Mouse (Mus musculus) limb, embryonic 14.5 days (tissue): Measurements from ENCODE around the gene Kazn. TPM values are rescaled to one million over a fixed set of nuclear protein-coding genes. Genes with fewer than 3 reads are reported as not detected.
A peak's percentile ranks its signal among the peaks of the same experiment; 100 is the strongest.

Experiments used
- ATAC-seq: fragments of 200-750 bp; cut with Nextera tagmentation; 2 replicates; pipeline ENCODE4 v1.8.0; 2017; ENCODE audit warnings: low read depth, moderate number of reproducible peaks, moderate TSS enrichment; ENCODE audit not compliant: low FRiP score
- DNase-seq: peaks from one replicate; pipeline ENCODE4 v3.0.0-alpha.2; 2015; ENCODE audit warnings: low spot score
- H3K27ac ChIP-seq: fragments of 300-500 bp; sonication (generic); replicated peaks from 2 replicates; pipeline ENCODE4 v1.5.1; 2014; ENCODE audit warnings: low read depth, mild to moderate bottlenecking, low read length, moderate library complexity, mixed read lengths
- H3K27me3 ChIP-seq: fragments of 300-500 bp; sonication (generic); 2 replicates; pipeline ENCODE4 v1.6.1; 2014; ENCODE audit warnings: low read length, mixed read lengths; ENCODE audit not compliant: control insufficient read depth, insufficient read depth
- H3K36me3 ChIP-seq: fragments of 300-500 bp; sonication (generic); 2 replicates; pipeline ENCODE4 v1.6.1; 2014; ENCODE audit warnings: mild to moderate bottlenecking, low read length, moderate library complexity, mixed read lengths; ENCODE audit not compliant: control insufficient read depth, insufficient read depth
- H3K4me1 ChIP-seq: fragments of 300-500 bp; sonication (generic); 2 replicates; pipeline ENCODE4 v1.6.1; 2014; ENCODE audit warnings: antibody characterized with exemption, low read length, mixed read lengths; ENCODE audit not compliant: control insufficient read depth, insufficient read depth
- H3K4me2 ChIP-seq: fragments of 300-500 bp; sonication (generic); replicated peaks from 2 replicates; pipeline ENCODE4 v1.6.1; 2014; ENCODE audit warnings: low read depth, mild to moderate bottlenecking, low read length, moderate library complexity; ENCODE audit not compliant: severe bottlenecking
- H3K4me3 ChIP-seq: fragments of 300-500 bp; sonication (generic); replicated peaks from 2 replicates; pipeline ENCODE4 v1.5.1; 2014; ENCODE audit warnings: low read length
- H3K9ac ChIP-seq: fragments of 300-500 bp; sonication (generic); 2 replicates; pipeline ENCODE4 v1.6.1; 2014; ENCODE audit warnings: mild to moderate bottlenecking, low read depth, low read length, moderate library complexity; ENCODE audit not compliant: severe bottlenecking
- H3K9me3 ChIP-seq: fragments of 300-500 bp; sonication (generic); 2 replicates; pipeline ENCODE4 v1.6.1; 2016; ENCODE audit warnings: low read length; ENCODE audit not compliant: control insufficient read depth
- POLR2A ChIP-seq: fragments of 200-500 bp; IDR thresholded peaks from 2 replicates; pipeline ENCODE4 v1.8.0; 2012; ENCODE audit warnings: inconsistent platforms, mild to moderate bottlenecking, moderate library complexity, borderline replicate concordance; ENCODE audit not compliant: insufficient read depth, insufficient read length; ENCODE audit errors: extremely low read depth
- WGBS: fragments of 180-500 bp; shearing (Covaris S2); extraction: QIAGEN DNeasy Blood & Tissue Kit; methylation state at CpG from one replicate; pipeline ENCODE4 v1.1.7; 2014; 5-methylcytosine and 5-hydroxymethylcytosine counted together
- polyA plus RNA-seq, 2 experiments: library from polyadenylated mRNA; depleted of rRNA in 1 of 2; stranded (reverse) in 1 of 2; unstranded in 1 of 2; fragments of >200 nt; fragmentation: Nextera tagmentation in 1 of 2; extraction: Ambion mirVana in 1 of 2; gene quantifications; 2 replicates each; pipeline versions ENCODE4 v1.2.1 to v1.2.3; 2012 to 2014

Gene Kazn
- polyA plus RNA-seq, 2 experiments, result 12.7 to 31.3 TPM

- H3K4me2 ChIP-seq, result peak overlapping the region; percentile 93
- DNase-seq (no peak), ATAC-seq (no peak)
- no peak for TF ChIP-seq POLR2A
- no peak overlapping the region for H3K27ac ChIP-seq
- H3K27me3 ChIP-seq, result no peaks in the 10 kb centered on the region
- peak overlapping the region; percentile 75 for H3K4me3 ChIP-seq
- no peaks in the 10 kb centered on the region for H3K9me3 ChIP-seq
- WGBS, result 8% methylated on average over 20 of the region's 20 CpGs
- peaks cover 32% of the 10 kb centered on the region for H3K4me1 ChIP-seq
- no peaks in the 10 kb centered on the region for H3K36me3 ChIP-seq
- H3K9ac ChIP-seq, result peak overlapping the region; percentile 70
Observed at GRCm38 (mm10) chr4:142084936-142085563, 154.2 kb downstream of the Kazn start.

- ATAC-seq (peak; percentile 80), DNase-seq (peak; percentile 56)
- Histone ChIP-seq H3K9me3 (no peaks in the 10 kb centered on the region), H3K27ac (peak within 1 kb of the TSS; percentile 65; the same call in 1 of the 2 replicates), H3K27me3 (no peaks in the 10 kb centered on the region), H3K36me3 (no peaks in the 10 kb centered on the region), H3K4me1 (peaks cover 34% of the 10 kb centered on the region), H3K4me3 (peak within 1 kb of the TSS; percentile 75), H3K4me2 (peak within 1 kb of the TSS; percentile 93), H3K9ac (peak within 1 kb of the TSS; percentile 70)
- WGBS, result under 1% methylated on average over 35 of the region's 52 CpGs
- peak; percentile 73; the same call in 1 of the 2 replicates for TF ChIP-seq POLR2A
Observed at GRCm38 (mm10) chr4:142084131-142084899, 154.9 kb downstream of the Kazn start, which contains the start of gene Tmem51. Gene Tmem51 (minus strand): TSS chr4:142084304.

- Histone ChIP-seq H3K27ac (0 out of 2 replicates have a peak overlapping the region, but pooled peaks have one; percentile 65), H3K9me3 (no peaks in the 10 kb centered on the region), H3K36me3 (no peaks in the 10 kb centered on the region), H3K4me2 (peak overlapping the region; percentile 93), H3K9ac (peak overlapping the region; percentile 70), H3K4me3 (peak overlapping the region; percentile 75), H3K27me3 (no peaks in the 10 kb centered on the region), H3K4me1 (peaks cover 34% of the 10 kb centered on the region)
- ATAC-seq, result peak; percentile 73; the same call in 1 of the 2 replicates
- WGBS, result under 1% methylated on average over 17 of the region's 29 CpGs
- TF ChIP-seq POLR2A, result no peak
- peak; percentile 49 for DNase-seq
Observed at GRCm38 (mm10) chr4:142083762-142084130, 155.5 kb downstream of the Kazn start.

GRCm38 (mm10) chr4:142083193-142083592 is 156.0 kb downstream of the Kazn start:
- Histone ChIP-seq H3K4me1 (peaks cover 35% of the 10 kb centered on the region), H3K9ac (0 out of 2 replicates have a peak overlapping the region, but pooled peaks have one; percentile 70), H3K9me3 (no peaks in the 10 kb centered on the region)

GRCm38 (mm10) chr4:142082703-142083102 is 156.5 kb downstream of the Kazn start:
- Histone ChIP-seq H3K9me3 (no peaks in the 10 kb centered on the region), H3K27ac (no peak overlapping the region), H3K4me3 (no peak overlapping the region), H3K9ac (no peak overlapping the region), H3K36me3 (no peaks in the 10 kb centered on the region), H3K4me2 (peak overlapping the region; percentile 93; the same call in 1 of the 2 replicates), H3K4me1 (peaks cover 40% of the 10 kb centered on the region), H3K27me3 (no peaks in the 10 kb centered on the region)
- ATAC-seq (no peak), DNase-seq (no peak)
- no peak for TF ChIP-seq POLR2A
- 82% methylated on average over 4 of the region's 4 CpGs for WGBS

More at GRCm38 (mm10) chr4:142083193-142083592, 156.0 kb downstream of the Kazn start:
- no peak overlapping the region for H3K27ac ChIP-seq
- TF ChIP-seq POLR2A, result no peak
- no peaks in the 10 kb centered on the region for H3K27me3 ChIP-seq
- H3K36me3 ChIP-seq, result no peaks in the 10 kb centered on the region
- whole genome bisulfite sequencing, result 51% methylated on average over 6 of the region's 6 CpGs
- peak overlapping the region; percentile 93 for H3K4me2 ChIP-seq
- ATAC-seq (no peak), DNase-seq (no peak)
- peak overlapping the region; percentile 75 for H3K4me3 ChIP-seq
